Mouse (Mus musculus) gastrocnemius, adult 18-20 months (tissue): ENCODE data around the gene Gpr75. TPM values are rescaled to one million over a fixed set of nuclear protein-coding genes. Genes with fewer than 3 reads are reported as not detected.

Source experiments
- DNase-seq: peaks from one replicate; pipeline ENCODE4 v3.0.0; 2021; ENCODE audit warnings: low spot score
- long read RNA-seq, 2 experiments: library from polyadenylated mRNA; stranded (forward); transcript quantifications; one replicate each; pipeline ENCODE4 v2.0.0; 2021
- total RNA-seq, 2 experiments: library from RNA; stranded (reverse); gene quantifications; 2 replicates each; pipeline ENCODE4 v1.2.3; 2021

Gene Gpr75
- total RNA-seq: under 1 TPM; 0.09 to 0.19 TPM
- long read RNA-seq, experiment 1: 0 reads
- long read RNA-seq, experiment 2: 0 reads

DNA sequence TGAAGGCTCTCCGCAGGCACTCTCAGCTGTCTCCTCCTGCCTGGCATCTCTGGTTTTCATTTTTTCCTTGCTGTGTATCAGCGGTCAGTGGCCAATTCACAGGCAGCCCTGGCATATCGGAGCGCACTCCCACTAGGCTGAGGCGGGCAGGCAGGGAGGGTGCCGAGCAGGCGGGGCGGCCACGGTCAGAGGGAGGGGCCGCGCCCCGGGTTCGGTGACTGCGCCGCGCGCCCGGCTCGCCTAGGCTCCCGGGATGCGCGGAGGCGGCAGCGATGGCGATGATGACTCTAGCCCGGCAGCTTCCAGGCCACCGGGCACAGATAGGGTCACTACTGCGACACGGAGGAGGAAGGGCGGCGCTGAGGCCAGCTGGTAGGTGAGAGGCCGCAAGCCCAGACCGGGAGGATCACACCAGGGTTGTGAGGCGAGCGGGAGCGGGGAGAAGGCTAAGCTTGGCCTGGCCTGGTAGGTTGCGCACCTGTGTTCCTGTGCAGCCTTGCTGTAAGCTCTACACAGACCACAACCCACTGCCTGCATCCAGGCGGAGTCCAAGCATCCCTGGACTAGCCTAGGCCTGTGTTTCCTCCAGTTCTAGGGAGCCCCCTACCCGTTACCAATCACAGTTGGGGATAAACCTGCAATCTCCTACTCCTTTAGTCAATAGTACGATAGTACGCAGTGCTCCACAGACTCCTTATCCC is at the start of gene Gpr75, which contains the start of gene Asb3:
Gene Gpr75 (plus strand): TSS at position 188 of the 701 bp plus-strand sequence.
Gene Asb3 (plus strand): TSS at position 246 of the 701 bp plus-strand sequence.
- DNase-seq: peak; percentile 34

GRCm38 (mm10) chr11:30838793-30839192 is 46.4 kb upstream of the Gpr75 start:
- no peak for DNase-seq

DNA sequence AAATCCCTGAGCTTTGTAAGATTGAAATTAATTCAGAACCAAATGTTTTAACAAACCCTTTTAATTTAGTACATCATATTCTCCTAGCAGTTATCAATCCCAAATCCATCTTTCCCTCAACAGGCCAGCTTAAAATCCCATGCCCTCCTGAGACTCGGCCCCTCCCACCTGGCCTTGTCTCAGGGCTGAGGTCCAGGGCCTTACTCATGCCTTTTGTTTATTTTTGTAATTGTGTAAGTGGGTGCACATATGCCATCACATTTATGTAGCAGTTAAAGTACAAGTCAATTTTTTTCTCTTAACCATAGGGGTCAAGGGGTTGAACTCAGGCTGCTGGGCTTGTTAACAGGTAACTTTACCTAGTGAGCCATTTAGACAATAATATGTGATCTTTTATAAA is 40.8 kb upstream of the Gpr75 start:
- DNase-seq: no peak

DNA sequence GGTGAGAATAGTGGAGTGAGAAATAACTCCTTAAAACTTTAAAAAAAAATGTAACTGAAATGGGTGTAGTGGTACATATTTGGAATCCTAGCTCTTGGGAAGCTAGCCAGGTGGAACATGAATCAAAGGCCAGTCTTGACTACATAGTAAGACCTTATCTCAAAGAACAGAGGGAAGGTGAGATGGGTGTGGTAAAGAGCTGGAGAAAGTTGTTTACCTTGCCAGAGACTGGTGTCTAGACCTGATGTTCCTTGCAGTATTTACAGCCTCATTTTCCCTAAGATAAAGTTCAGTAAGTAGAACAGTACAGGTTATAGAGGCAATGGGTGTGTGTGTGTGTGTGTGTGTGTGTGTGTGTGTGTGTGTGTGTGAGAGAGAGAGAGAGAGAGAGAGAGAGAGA is 12.7 kb upstream of the Gpr75 start:
- DNase-seq: no peak

DNA sequence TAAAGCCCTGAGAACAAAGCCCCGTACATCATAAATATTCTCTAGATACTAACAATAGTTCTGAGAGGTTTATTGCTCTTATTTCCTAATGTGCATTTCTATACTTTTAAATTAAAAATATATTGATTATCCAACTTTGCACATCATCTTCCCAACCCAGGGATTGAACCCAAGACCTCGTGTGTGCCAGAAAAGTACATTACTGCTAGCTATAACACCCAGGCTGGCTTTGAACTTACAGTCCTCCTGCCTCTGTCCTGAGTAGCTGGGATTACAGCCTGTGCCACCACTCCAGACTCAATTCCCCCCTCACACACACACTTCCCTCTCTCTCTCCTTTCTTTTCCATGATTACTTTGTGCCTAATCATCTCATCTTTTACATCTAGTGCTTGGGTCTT is 3.0 kb downstream of the Gpr75 start:
- no peak for DNase-seq

DNA sequence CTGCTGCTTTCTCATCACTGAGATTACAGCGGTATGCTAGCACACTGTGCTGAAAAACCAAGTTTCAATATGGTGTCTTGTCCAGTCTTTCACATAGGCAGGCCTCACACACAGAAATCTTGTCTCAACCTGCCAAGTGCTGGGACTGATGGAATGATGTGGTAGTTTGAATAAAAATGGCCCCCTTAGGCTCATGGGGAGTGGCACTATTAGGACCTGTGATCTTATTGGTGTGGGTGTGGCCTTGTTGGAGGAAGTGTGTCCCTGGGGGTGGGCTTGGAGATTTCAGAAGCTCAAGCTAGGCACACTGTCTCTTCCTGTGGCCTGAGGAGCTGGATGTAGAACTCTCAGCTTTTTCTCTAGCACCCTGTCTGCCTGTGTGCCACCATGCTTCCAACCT is 11.0 kb downstream of the Gpr75 start:
- DNase-seq: no peak

DNA sequence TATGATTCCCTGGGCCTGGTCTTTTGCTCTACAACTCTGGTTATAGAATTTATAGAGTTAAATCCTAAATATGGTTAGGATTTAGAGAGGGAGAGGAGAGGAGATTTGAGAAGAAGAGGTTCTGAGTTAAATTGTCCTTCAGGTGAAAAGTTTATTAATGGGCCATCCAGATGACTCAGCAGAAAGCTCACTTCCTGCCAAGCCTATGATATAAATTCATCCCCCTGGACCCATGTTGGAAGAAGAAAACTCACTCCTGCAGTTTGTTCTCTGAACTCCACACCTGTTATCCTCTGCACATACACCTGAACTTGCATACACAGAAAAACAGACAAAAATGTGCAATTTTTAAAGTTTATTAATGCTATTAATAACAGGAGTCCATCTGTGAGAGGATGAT is 14.2 kb downstream of the Gpr75 start:
- DNase-seq: no peak

DNA sequence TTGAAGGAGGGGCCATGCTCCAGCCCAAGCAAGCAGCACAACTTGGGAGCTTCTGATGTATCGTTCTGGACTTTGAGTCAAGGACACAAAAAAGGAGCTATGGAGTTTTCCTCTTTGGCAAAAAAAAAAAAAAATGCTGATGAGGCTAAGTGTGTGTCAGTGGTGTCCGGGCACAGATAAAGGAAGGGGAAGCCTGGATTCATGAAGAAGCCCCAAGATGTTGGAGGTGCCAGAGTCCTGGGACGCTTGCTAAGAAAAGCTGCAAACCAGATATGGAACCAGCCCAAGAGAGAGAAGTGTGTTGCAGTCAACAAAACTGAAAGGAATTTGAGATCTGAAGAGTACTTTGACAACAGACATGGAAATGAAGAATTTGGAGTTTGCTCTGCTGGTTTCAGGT is 27.2 kb downstream of the Gpr75 start:
- DNase-seq: no peak

GRCm38 (mm10) chr11:30920641-30921040 is 35.5 kb downstream of the Gpr75 start:
- DNase-seq: no peak

GRCm38 (mm10) chr11:30923283-30923682 is 38.1 kb downstream of the Gpr75 start:
- DNase-seq: no peak

- no peak for DNase-seq
These were observed 42.9 kb downstream of the Gpr75 start for GRCm38 (mm10) chr11:30928079-30928478.

GRCm38 (mm10) chr11:30928498-30928897 is 43.3 kb downstream of the Gpr75 start:
- DNase-seq: no peak

Other genes with a start within 250 kb of the Gpr75 start
- gene Acyp2, start 235.8 kb upstream of the Gpr75 start, total RNA-seq: 100 to 1,000 TPM; 139 to 144 TPM
- 100 to 1,000 TPM; 159 to 160 TPM for gene Psme4, start 113.6 kb upstream of the Gpr75 start, total RNA-seq
- gene Asb3, start 58 bp downstream of the Gpr75 start, total RNA-seq: 1 to 10 TPM; 7.1 to 7.4 TPM
- gene Erlec1, start 69.0 kb downstream of the Gpr75 start, total RNA-seq: 10 to 100 TPM; 31.3 to 36.0 TPM
- gene Chac2, start 101.0 kb downstream of the Gpr75 start, total RNA-seq: 10 to 100 TPM; 15.7 to 19.3 TPM